Mouse (Mus musculus) kidney, adult 2 months (tissue): ENCODE data around the gene Gas8. TPM values are rescaled to one million over a fixed set of nuclear protein-coding genes. Genes with fewer than 3 reads are reported as not detected.
"Not testable (repeated sequence)": the region's sequence is repeated elsewhere in the genome, so short reads cannot be mapped to it uniquely, and the experiment has no call there.

ENCODE experiments used
- DNase-seq: peaks from one replicate; pipeline ENCODE4 v3.0.0; 2021
- H3K27ac ChIP-seq: fragments of 200-500 bp; 2 replicates; pipeline ENCODE4 v1.5.1; 2012; ENCODE audit warnings: low read depth, low read length, control low read depth, inconsistent platforms; ENCODE audit not compliant: insufficient read depth
- H3K27me3 ChIP-seq: fragments of 200-500 bp; replicated peaks from 2 replicates; pipeline ENCODE4 v1.6.1; 2012; ENCODE audit warnings: mild to moderate bottlenecking, moderate library complexity, low read length, inconsistent platforms; ENCODE audit not compliant: control insufficient read depth, insufficient read depth
- H3K36me3 ChIP-seq: fragments of 200-500 bp; 2 replicates; pipeline ENCODE4 v1.6.1; 2012; ENCODE audit warnings: mild to moderate bottlenecking, moderate library complexity, low read length, inconsistent platforms; ENCODE audit not compliant: control insufficient read depth, insufficient read depth
- H3K4me1 ChIP-seq: fragments of 200-500 bp; 2 replicates; pipeline ENCODE4 v1.6.1; 2011; ENCODE audit warnings: low read length; ENCODE audit not compliant: control insufficient read depth, insufficient read depth
- H3K4me3 ChIP-seq: fragments of 200-500 bp; 2 replicates; pipeline ENCODE4 v1.5.1; 2011; ENCODE audit warnings: mild to moderate bottlenecking, low read depth, low read length, control low read depth; ENCODE audit not compliant: insufficient read depth
- CTCF ChIP-seq: fragments of 200-500 bp; conservative IDR thresholded peaks from 2 replicates; pipeline ENCODE4 v1.5.1; 2011; ENCODE audit warnings: low read depth, mild to moderate bottlenecking, control low read depth, low read length, moderate library complexity, mixed read lengths; ENCODE audit not compliant: insufficient read depth, insufficient read length
- POLR2A ChIP-seq: fragments of 200-500 bp; IDR thresholded peaks from one replicate; pipeline ENCODE4 v1.6.1; 2011; ENCODE audit warnings: low read depth, low read length, control low read depth
- WGBS: fragments of 180-500 bp; shearing (Covaris S2); methylation state at CpG from one replicate; pipeline ENCODE4 v1.1.7; 2018; 5-methylcytosine and 5-hydroxymethylcytosine counted together
- polyA plus RNA-seq: library from polyadenylated mRNA; depleted of rRNA; stranded (reverse); fragments of >200 nt; gene quantifications from 2 replicates; pipeline ENCODE4 v1.2.3, GENCODE M21; 2012

The Gas8 gene
- polyA plus RNA-seq, 1 experiment, result 9.3 TPM

GRCm38 (mm10) chr8:123515540-123515897, 3.1 kb upstream of the Gas8 start:
- Histone ChIP-seq H3K36me3 (no peaks in the 10 kb centered on the region), H3K27me3 (peaks cover 3% of the 10 kb centered on the region; the same call in 1 of the 2 replicates), H3K27ac (no peak overlapping the region), H3K4me1 (peaks cover 9% of the 10 kb centered on the region; the same call in 1 of the 2 replicates), H3K4me3 (no peak overlapping the region)
- TF ChIP-seq CTCF (no peak), POLR2A (no peak)
- 6% methylated on average over 9 of the region's 11 CpGs for WGBS
- DNase-seq, result no peak

GRCm38 (mm10) chr8:123516596-123516995, 2.0 kb upstream of the Gas8 start:
- H3K4me3 ChIP-seq, result no peak overlapping the region
- no peaks in the 10 kb centered on the region for H3K36me3 ChIP-seq
- peaks cover 9% of the 10 kb centered on the region; the same call in 1 of the 2 replicates for H3K4me1 ChIP-seq
- TF ChIP-seq POLR2A, result no peak
- no peak for TF ChIP-seq CTCF
- H3K27me3 ChIP-seq, result peaks cover 3% of the 10 kb centered on the region; the same call in 1 of the 2 replicates
- DNase-seq, result no peak
- 50% methylated on average over 2 of the region's 2 CpGs for WGBS
- no peak overlapping the region for H3K27ac ChIP-seq

- 36% methylated on average over 10 of the region's 10 CpGs for WGBS
- 0 out of 2 replicates have a peak overlapping the region, but pooled peaks have one; percentile 4 for H3K4me3 ChIP-seq
- DNase-seq, result no peak
- H3K4me1 ChIP-seq, result peaks cover 9% of the 10 kb centered on the region; the same call in 1 of the 2 replicates
- H3K36me3 ChIP-seq, result no peaks in the 10 kb centered on the region
- H3K27ac ChIP-seq, result no peak overlapping the region
- TF ChIP-seq CTCF (no peak), POLR2A (no peak)
- peaks cover 3% of the 10 kb centered on the region; the same call in 1 of the 2 replicates for H3K27me3 ChIP-seq
These were observed 462 bp upstream of the Gas8 start for GRCm38 (mm10) chr8:123518172-123518571.

GRCm38 (mm10) chr8:123520048-123520447, 1.4 kb downstream of the Gas8 start:
- not testable (repeated sequence) for H3K36me3 ChIP-seq, H3K4me3 ChIP-seq, H3K27me3 ChIP-seq, H3K27ac ChIP-seq, DNase-seq, H3K4me1 ChIP-seq
- WGBS, result 80% methylated on average over 1 of the region's 1 CpGs

GRCm38 (mm10) chr8:123527720-123528489, 9.3 kb downstream of the Gas8 start:
- Histone ChIP-seq H3K4me3 (no peak overlapping the region), H3K36me3 (peaks cover 10% of the 10 kb centered on the region), H3K27ac (no peak overlapping the region), H3K4me1 (no peaks in the 10 kb centered on the region), H3K27me3 (no peaks in the 10 kb centered on the region)
- TF ChIP-seq CTCF (no peak), POLR2A (no peak)
- DNase-seq, result no peak
- WGBS, result 92% methylated on average over 25 of the region's 25 CpGs

GRCm38 (mm10) chr8:123536242-123536989, 17.8 kb downstream of the Gas8 start:
- Histone ChIP-seq H3K27me3 (no peaks in the 10 kb centered on the region), H3K4me1 (no peaks in the 10 kb centered on the region), H3K4me3 (no peak overlapping the region), H3K27ac (no peak overlapping the region), H3K36me3 (no peaks in the 10 kb centered on the region; the same call in none of the 2 replicates)
- WGBS, result 92% methylated on average over 9 of the region's 9 CpGs
- TF ChIP-seq POLR2A, result no peak
- no peak for TF ChIP-seq CTCF
- no peak for DNase-seq

- Histone ChIP-seq H3K27ac (no peak overlapping the region), H3K4me1 (no peaks in the 10 kb centered on the region), H3K36me3 (no peaks in the 10 kb centered on the region; the same call in none of the 2 replicates), H3K27me3 (no peaks in the 10 kb centered on the region), H3K4me3 (no peak overlapping the region)
- TF ChIP-seq CTCF (no peak), POLR2A (no peak)
- no peak for DNase-seq
- WGBS, result 69% methylated on average over 10 of the region's 10 CpGs
These were observed 18.4 kb downstream of the Gas8 start for GRCm38 (mm10) chr8:123536990-123537380.

- not testable (repeated sequence) for H3K27ac ChIP-seq, H3K4me1 ChIP-seq, H3K36me3 ChIP-seq, H3K4me3 ChIP-seq, H3K27me3 ChIP-seq
- 53% methylated on average over 8 of the region's 14 CpGs for WGBS
- DNase-seq, result peak; percentile 32
These were observed 19.0 kb downstream of the Gas8 start for GRCm38 (mm10) chr8:123537641-123538040.

GRCm38 (mm10) chr8:123564221-123564620, 45.6 kb downstream of the Gas8 start:
- H3K27me3 ChIP-seq, H3K27ac ChIP-seq, H3K4me1 ChIP-seq, DNase-seq, H3K36me3 ChIP-seq, H3K4me3 ChIP-seq: not testable (repeated sequence)
- no CpG with 5 or more reads among the region's 45 CpGs for WGBS

- H3K27me3 ChIP-seq, H3K27ac ChIP-seq, H3K4me1 ChIP-seq, H3K4me3 ChIP-seq, DNase-seq, H3K36me3 ChIP-seq: not testable (repeated sequence)
- WGBS, result 49% methylated on average over 3 of the region's 10 CpGs
These were observed 56.8 kb downstream of the Gas8 start for GRCm38 (mm10) chr8:123575386-123575785.
